Mouse (Mus musculus): ENCODE measurements around the gene Srd5a1.

- TF ChIP-seq CTCF (IDR thresholded peaks at IDR 0.05; ENCODE audit: low read depth, low read length), result no peak
- TF ChIP-seq POLR2A (IDR thresholded peaks at IDR 0.05; ENCODE audit: borderline replicate concordance, low read depth, low read length), result no peak
Observed at GRCm38 (mm10) chr13:69558098-69558660, 53.1 kb downstream of the Srd5a1 start.

All from bone marrow macrophage, adult 2 months (primary cell).